Mouse (Mus musculus): Measurements from ENCODE around the gene Gm17545.

The Gm17545 gene

GRCm38 (mm10) chr9:22447213-22447612 is 6.9 kb upstream of the Gm17545 start:
- DNase-seq: no peak

GRCm38 (mm10) chr9:22448420-22448819 is 5.7 kb upstream of the Gm17545 start:
- DNase-seq: no peak

- no peak for DNase-seq
These were observed 4.9 kb upstream of the Gm17545 start for GRCm38 (mm10) chr9:22449209-22449608.

GRCm38 (mm10) chr9:22452697-22453096 is 1.4 kb upstream of the Gm17545 start:
- no peak for DNase-seq

- DNase-seq: peak; percentile 62
These were observed 577 bp upstream of the Gm17545 start for GRCm38 (mm10) chr9:22453501-22453924.

GRCm38 (mm10) chr9:22455041-22455440 is 951 bp downstream of the Gm17545 start:
- no peak for DNase-seq

GRCm38 (mm10) chr9:22457142-22457835 is 3.2 kb downstream of the Gm17545 start:
- DNase-seq: no peak

- no peak for DNase-seq
These were observed 7.9 kb downstream of the Gm17545 start for GRCm38 (mm10) chr9:22461946-22462345.

GRCm38 (mm10) chr9:22466212-22466611 is 12.1 kb downstream of the Gm17545 start:
- no peak for DNase-seq

- peak; percentile 64 for DNase-seq
These were observed 13.5 kb downstream of the Gm17545 start for GRCm38 (mm10) chr9:22467371-22468169.

GRCm38 (mm10) chr9:22468170-22468898 is 14.2 kb downstream of the Gm17545 start:
- peak; percentile 93 for DNase-seq

GRCm38 (mm10) chr9:22468899-22469259 is 14.8 kb downstream of the Gm17545 start:
- DNase-seq: no peak

- DNase-seq: no peak
These were observed 15.6 kb downstream of the Gm17545 start, which contains the start of gene Rp9 for GRCm38 (mm10) chr9:22469643-22470042. Gene Rp9 (minus strand): TSS chr9:22469743.

- DNase-seq: peak; percentile 94
These were observed 21.4 kb downstream of the Gm17545 start, which contains the start of gene Bbs9 for GRCm38 (mm10) chr9:22475424-22475868. Gene Bbs9 (plus strand): TSS chr9:22475715.

- no peak for DNase-seq
These were observed 22.2 kb downstream of the Gm17545 start for GRCm38 (mm10) chr9:22476265-22476664.

- no peak for DNase-seq
These were observed 24.9 kb downstream of the Gm17545 start for GRCm38 (mm10) chr9:22478946-22479345.

- DNase-seq: no peak
These were observed 29.9 kb downstream of the Gm17545 start for GRCm38 (mm10) chr9:22483866-22484561.

GRCm38 (mm10) chr9:22484562-22485308 is 30.6 kb downstream of the Gm17545 start:
- no peak for DNase-seq

- no peak for DNase-seq
These were observed 32.1 kb downstream of the Gm17545 start for GRCm38 (mm10) chr9:22486211-22486610.

GRCm38 (mm10) chr9:22488963-22489362 is 34.9 kb downstream of the Gm17545 start:
- no peak for DNase-seq

- DNase-seq: no peak
These were observed 40.2 kb downstream of the Gm17545 start for GRCm38 (mm10) chr9:22494203-22494807.

All from liver (tissue).